Comparison of ENCODE assay signal across 16 mouse cellular contexts in genomic region chr2:45538950-45539349, GRCm38 (mm10).
DNase-seq lines count a peak whose midpoint lies in the region; ATAC-seq and TF ChIP-seq lines count a peak whose summit lies in the region.
"Had no signal": no experiment of that assay in that cellular context is flagged by ENCODE, and none has a peak within 500 bp of the region (broad histone marks: within the 10 kb centered on the region; RNA-seq: fewer than 3 reads in every experiment).

No protein-coding gene starts in this region.

- H3K9ac ChIP-seq in embryonic facial prominence, embryonic 13.5 days = no peak overlapping the region
- H3K9ac ChIP-seq in limb, embryonic 15.5 days = no peak overlapping the region
- H3K9ac ChIP-seq: midbrain, embryonic 15.5 days; neural tube, embryonic 12.5 days; stomach, embryonic 15.5 days had no signal

- no peaks in the 10 kb centered on the region for H3K27me3 ChIP-seq in embryonic facial prominence, embryonic 13.5 days
- no peaks in the 10 kb centered on the region for H3K27me3 ChIP-seq in limb, embryonic 15.5 days
- H3K27me3 ChIP-seq: midbrain, embryonic 15.5 days; neural tube, embryonic 12.5 days; stomach, embryonic 15.5 days had no signal

- 37% methylated on average over 12 of the region's 12 CpGs for WGBS in embryonic facial prominence, embryonic 13.5 days
- 47% methylated on average over 12 of the region's 12 CpGs for WGBS in limb, embryonic 15.5 days

- H3K27ac ChIP-seq in embryonic facial prominence, embryonic 13.5 days = no peak overlapping the region
- no peak overlapping the region for H3K27ac ChIP-seq in limb, embryonic 15.5 days
- no peak overlapping the region for H3K27ac ChIP-seq in gastrocnemius, adult 2 months
- H3K27ac ChIP-seq: midbrain, embryonic 15.5 days; neural tube, embryonic 12.5 days; stomach, embryonic 15.5 days had no signal

- DNase-seq in layer of hippocampus, adult 11-12 months (ENCODE audit: low spot score) = peak; percentile 23
- no peak for DNase-seq in layer of hippocampus, postnatal 25 days (ENCODE audit: extremely low spot score in 1 of 2, low spot score in 1 of 2)
- peak; percentile 32 to 37 for DNase-seq in layer of hippocampus, postnatal 36 days
- DNase-seq in spleen, postnatal 4 days (ENCODE audit: low spot score in 2 of 2) = no peak
- DNase-seq in gastrocnemius, adult 2 months = no peak
- DNase-seq in lung, postnatal 36 days = no peak
- DNase-seq: adrenal gland, adult 2 months; cerebellum, postnatal 36 days; heart, postnatal 36 days had no signal

- ATAC-seq in embryonic facial prominence, embryonic 13.5 days (ENCODE audit: insufficient number of reproducible peaks, insufficient read depth, low FRiP score, low TSS enrichment, low read depth) = no peak
- no peak for ATAC-seq in limb, embryonic 15.5 days (ENCODE audit: insufficient number of reproducible peaks, low FRiP score, low TSS enrichment, low read depth)
- ATAC-seq: midbrain, embryonic 15.5 days had no signal

- no peaks in the 10 kb centered on the region for H3K36me3 ChIP-seq in embryonic facial prominence, embryonic 13.5 days
- no peaks in the 10 kb centered on the region for H3K36me3 ChIP-seq in limb, embryonic 15.5 days
- H3K36me3 ChIP-seq: midbrain, embryonic 15.5 days; neural tube, embryonic 12.5 days; stomach, embryonic 15.5 days had no signal

- intact Hi-C loops in gastrocnemius, adult 2 months (cut with DNase I) = no loop called here

- H3K4me1 ChIP-seq in embryonic facial prominence, embryonic 13.5 days = 0 out of 2 replicates have a peak, but pooled peaks cover 7% of the 10 kb centered on the region
- H3K4me1 ChIP-seq in limb, embryonic 15.5 days = no peaks in the 10 kb centered on the region
- H3K4me1 ChIP-seq: midbrain, embryonic 15.5 days; neural tube, embryonic 12.5 days; stomach, embryonic 15.5 days had no signal

- H3K4me3 ChIP-seq in embryonic facial prominence, embryonic 13.5 days = peak overlapping the region; percentile 17
- no peak overlapping the region for H3K4me3 ChIP-seq in limb, embryonic 15.5 days
- H3K4me3 ChIP-seq in gastrocnemius, adult 2 months = no peak overlapping the region
- H3K4me3 ChIP-seq: erythroblast, embryonic 14.5 days; midbrain, embryonic 15.5 days; neural tube, embryonic 12.5 days; stomach, embryonic 15.5 days had no signal

- no peak for TF ChIP-seq CTCF in gastrocnemius, adult 2 months (IDR thresholded peaks at IDR 0.05)

- H3K4me2 ChIP-seq in embryonic facial prominence, embryonic 13.5 days = peak overlapping the region; percentile 46
- H3K4me2 ChIP-seq in limb, embryonic 15.5 days = peak overlapping the region; percentile 6; the same call in 1 of the 2 replicates
- H3K4me2 ChIP-seq: liver, embryonic 11.5 days; midbrain, embryonic 15.5 days; neural tube, embryonic 12.5 days; stomach, embryonic 15.5 days had no signal

- no peaks in the 10 kb centered on the region for H3K9me3 ChIP-seq in embryonic facial prominence, embryonic 13.5 days
- H3K9me3 ChIP-seq in limb, embryonic 15.5 days = no peaks in the 10 kb centered on the region
- H3K9me3 ChIP-seq: midbrain, embryonic 15.5 days; neural tube, embryonic 12.5 days; stomach, embryonic 15.5 days had no signal

Comparison
In these comparisons a context has a peak if more than half of its experiments do, and no peak if none do; other contexts are left out.
1. DNase-seq: peak in layer of hippocampus, adult 11-12 months (single experiment) and layer of hippocampus, postnatal 36 days (2 of 2); none in layer of hippocampus, postnatal 25 days (0 of 2), spleen, postnatal 4 days (0 of 2), gastrocnemius, adult 2 months (single experiment) and lung, postnatal 36 days (single experiment).